Mouse (Mus musculus) lung, embryonic 15.5 days (tissue): ENCODE results near the gene Usp48. TPM values are rescaled to one million over a fixed set of nuclear protein-coding genes. Genes with fewer than 3 reads are reported as not detected.

Source experiments
- ATAC-seq: fragments of 200-750 bp; cut with Nextera tagmentation; 2 replicates; pipeline ENCODE4 v1.8.0; 2017; ENCODE audit warnings: moderate number of reproducible peaks, borderline replicate concordance; ENCODE audit not compliant: low FRiP score, low TSS enrichment; ENCODE audit errors: extremely low read depth
- H3K27ac ChIP-seq: fragments of 300-500 bp; sonication (generic); 2 replicates; pipeline ENCODE4 v1.5.1; 2015; ENCODE audit warnings: moderate library complexity, mild to moderate bottlenecking, inconsistent platforms
- H3K27me3 ChIP-seq: fragments of 300-500 bp; sonication (generic); 2 replicates; pipeline ENCODE4 v1.6.1; 2015; ENCODE audit warnings: inconsistent platforms
- H3K36me3 ChIP-seq: fragments of 300-500 bp; sonication (generic); 2 replicates; pipeline ENCODE4 v1.6.1; 2015; ENCODE audit warnings: inconsistent platforms
- H3K4me1 ChIP-seq: fragments of 300-500 bp; sonication (generic); 2 replicates; pipeline ENCODE4 v1.6.1; 2015; ENCODE audit warnings: inconsistent platforms
- H3K4me2 ChIP-seq: fragments of 300-500 bp; sonication (generic); 2 replicates; pipeline ENCODE4 v1.6.1; 2015; ENCODE audit warnings: inconsistent platforms, mild to moderate bottlenecking, moderate library complexity
- H3K4me3 ChIP-seq: fragments of 300-500 bp; sonication (generic); 2 replicates; pipeline ENCODE4 v1.5.1; 2015; ENCODE audit warnings: mild to moderate bottlenecking, inconsistent platforms
- H3K9ac ChIP-seq: fragments of 300-500 bp; sonication (generic); 2 replicates; pipeline ENCODE4 v1.6.1; 2015; ENCODE audit warnings: inconsistent platforms
- H3K9me3 ChIP-seq: fragments of 300-500 bp; sonication (generic); 2 replicates; pipeline ENCODE4 v1.6.1; 2016; ENCODE audit warnings: inconsistent platforms
- WGBS: fragments of 180-500 bp; shearing (Covaris S2); methylation state at CpG from one replicate; pipeline ENCODE4 v1.1.7; 2015; 5-methylcytosine and 5-hydroxymethylcytosine counted together
- polyA plus RNA-seq: library from polyadenylated mRNA; unstranded; fragments of >200 nt; fragmentation: Nextera tagmentation; extraction: Ambion mirVana; gene quantifications from 2 replicates; pipeline ENCODE4 v1.2.1, GENCODE M21; 2015

The Usp48 gene
- polyA plus RNA-seq, 1 experiment from 2014 or later = 65.8 TPM

- H3K27me3 ChIP-seq = no peaks in the 10 kb centered on the region
- no peaks in the 10 kb centered on the region for H3K9me3 ChIP-seq
- no peak overlapping the region for H3K4me2 ChIP-seq
- no peak overlapping the region for H3K9ac ChIP-seq
- WGBS = 90% methylated on average over 8 of the region's 8 CpGs
- peaks cover 79% of the 10 kb centered on the region for H3K36me3 ChIP-seq
- H3K27ac ChIP-seq = no peak overlapping the region
- H3K4me3 ChIP-seq = no peak overlapping the region
- no peak for ATAC-seq
- H3K4me1 ChIP-seq = no peaks in the 10 kb centered on the region
Measured at GRCm38 (mm10) chr4:137622847-137623246, 29.3 kb downstream of the Usp48 start.

GRCm38 (mm10) chr4:137627476-137628235 is 34.1 kb downstream of the Usp48 start:
- no peak overlapping the region for H3K9ac ChIP-seq
- WGBS = 65% methylated on average over 8 of the region's 8 CpGs
- no peak for ATAC-seq
- no peaks in the 10 kb centered on the region for H3K4me1 ChIP-seq
- H3K27me3 ChIP-seq = no peaks in the 10 kb centered on the region
- no peak overlapping the region for H3K27ac ChIP-seq
- peaks cover 81% of the 10 kb centered on the region for H3K36me3 ChIP-seq
- H3K4me3 ChIP-seq = no peak overlapping the region
- no peak overlapping the region for H3K4me2 ChIP-seq
- H3K9me3 ChIP-seq = no peaks in the 10 kb centered on the region

GRCm38 (mm10) chr4:137628400-137628799 is 34.8 kb downstream of the Usp48 start:
- Histone ChIP-seq H3K4me2 (no peak overlapping the region), H3K9ac (no peak overlapping the region), H3K4me3 (no peak overlapping the region), H3K4me1 (no peaks in the 10 kb centered on the region), H3K27me3 (no peaks in the 10 kb centered on the region), H3K36me3 (peaks cover 81% of the 10 kb centered on the region), H3K27ac (no peak overlapping the region), H3K9me3 (no peaks in the 10 kb centered on the region)
- no peak for ATAC-seq
- 92% methylated on average over 6 of the region's 6 CpGs for WGBS

GRCm38 (mm10) chr4:137629354-137629753 is 35.8 kb downstream of the Usp48 start:
- no peak overlapping the region for H3K4me2 ChIP-seq
- H3K27ac ChIP-seq = no peak overlapping the region
- H3K4me3 ChIP-seq = no peak overlapping the region
- H3K4me1 ChIP-seq = no peaks in the 10 kb centered on the region
- WGBS = 67% methylated on average over 7 of the region's 7 CpGs
- ATAC-seq = no peak
- peaks cover 79% of the 10 kb centered on the region for H3K36me3 ChIP-seq
- H3K9ac ChIP-seq = no peak overlapping the region
- no peaks in the 10 kb centered on the region for H3K27me3 ChIP-seq
- no peaks in the 10 kb centered on the region for H3K9me3 ChIP-seq

DNA sequence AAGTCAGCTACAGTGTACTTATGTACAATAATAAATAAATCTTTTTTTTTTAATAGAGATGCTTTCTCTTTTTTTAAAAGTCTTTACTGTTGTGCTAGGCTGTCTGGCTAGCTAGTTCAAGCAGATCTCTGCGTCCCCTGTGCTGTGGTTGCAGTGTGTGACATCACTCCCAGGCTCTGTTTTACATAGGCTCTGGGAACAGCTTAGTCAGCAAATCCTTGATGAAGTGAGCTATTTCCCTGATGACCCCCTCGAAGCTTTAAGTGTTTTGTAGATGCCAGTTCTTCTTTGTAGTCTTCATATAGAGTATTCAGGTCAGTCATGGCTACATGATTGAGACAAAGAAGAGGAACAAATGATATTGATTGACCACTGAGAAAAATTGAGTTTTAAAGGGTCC is 36.6 kb downstream of the Usp48 start:
- H3K36me3 ChIP-seq = peaks cover 79% of the 10 kb centered on the region
- H3K4me2 ChIP-seq = no peak overlapping the region
- H3K9me3 ChIP-seq = no peaks in the 10 kb centered on the region
- 81% methylated on average over 2 of the region's 2 CpGs for WGBS
- no peak overlapping the region for H3K9ac ChIP-seq
- H3K4me3 ChIP-seq = no peak overlapping the region
- ATAC-seq = no peak
- H3K27me3 ChIP-seq = no peaks in the 10 kb centered on the region
- H3K27ac ChIP-seq = no peak overlapping the region
- no peaks in the 10 kb centered on the region for H3K4me1 ChIP-seq

DNA sequence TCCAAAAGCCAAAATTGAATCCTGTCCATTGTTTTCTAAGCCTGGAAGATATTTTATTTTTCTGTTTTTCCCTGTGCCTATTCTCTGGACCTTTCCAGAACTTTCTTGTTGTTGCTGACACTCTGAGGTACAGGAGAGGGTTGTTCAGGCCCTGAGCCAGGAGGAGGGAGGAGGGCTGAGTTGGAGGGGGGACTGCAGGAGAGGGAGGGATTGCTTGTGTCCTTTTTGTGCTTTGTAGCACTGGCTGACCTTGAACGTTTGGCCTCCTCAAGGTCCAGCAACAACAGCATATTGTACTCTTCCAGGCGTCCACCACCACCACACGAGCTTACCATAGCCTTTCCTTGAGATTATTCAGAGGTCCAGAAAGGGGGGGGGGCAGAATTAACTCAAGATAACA is 38.0 kb downstream of the Usp48 start:
- H3K27me3 ChIP-seq = no peaks in the 10 kb centered on the region
- H3K9me3 ChIP-seq = no peaks in the 10 kb centered on the region
- H3K36me3 ChIP-seq = peaks cover 87% of the 10 kb centered on the region
- H3K27ac ChIP-seq = no peak overlapping the region
- H3K4me1 ChIP-seq = no peaks in the 10 kb centered on the region
- H3K9ac ChIP-seq = no peak overlapping the region
- 76% methylated on average over 3 of the region's 3 CpGs for WGBS
- ATAC-seq = no peak
- H3K4me3 ChIP-seq = no peak overlapping the region
- H3K4me2 ChIP-seq = no peak overlapping the region

- ATAC-seq = no peak
- 81% methylated on average over 4 of the region's 4 CpGs for WGBS
- H3K4me2 ChIP-seq = no peak overlapping the region
Measured at GRCm38 (mm10) chr4:137633394-137633793, 39.8 kb downstream of the Usp48 start.

DNA sequence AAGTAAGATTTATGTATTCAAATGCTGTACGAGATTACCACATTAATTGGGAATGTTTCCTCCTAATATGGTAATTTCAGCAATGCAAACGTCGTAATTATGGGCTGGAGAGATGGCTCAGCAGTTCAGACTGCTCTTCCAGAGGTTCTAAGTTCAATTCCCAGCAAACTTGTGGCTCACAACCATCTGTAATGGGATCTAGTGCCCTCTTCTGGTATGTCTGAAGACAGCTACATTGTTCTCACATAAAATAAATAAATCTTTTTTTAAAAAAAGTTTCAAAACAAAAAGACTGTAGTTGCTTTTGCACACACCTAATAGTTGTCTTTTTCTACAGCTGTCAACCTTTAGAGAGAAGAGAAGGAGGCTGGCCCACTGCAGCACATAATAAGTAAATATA is 43.0 kb downstream of the Usp48 start:
- ATAC-seq = no peak
- Histone ChIP-seq H3K4me2 (no peak overlapping the region), H3K4me1 (no peaks in the 10 kb centered on the region), H3K9ac (no peak overlapping the region), H3K36me3 (peaks cover 85% of the 10 kb centered on the region), H3K27me3 (no peaks in the 10 kb centered on the region), H3K4me3 (no peak overlapping the region), H3K27ac (no peak overlapping the region), H3K9me3 (no peaks in the 10 kb centered on the region)
- 72% methylated on average over 3 of the region's 3 CpGs for WGBS

More at GRCm38 (mm10) chr4:137633394-137633793, 39.8 kb downstream of the Usp48 start:
- Histone ChIP-seq H3K36me3 (peaks cover 89% of the 10 kb centered on the region), H3K4me3 (no peak overlapping the region), H3K27ac (no peak overlapping the region), H3K9me3 (no peaks in the 10 kb centered on the region), H3K27me3 (no peaks in the 10 kb centered on the region), H3K9ac (no peak overlapping the region), H3K4me1 (no peaks in the 10 kb centered on the region)

GRCm38 (mm10) chr4:137641556-137641955 is 48.0 kb downstream of the Usp48 start:
- Histone ChIP-seq H3K9me3 (no peaks in the 10 kb centered on the region), H3K4me2 (no peak overlapping the region), H3K36me3 (peaks cover 75% of the 10 kb centered on the region), H3K27ac (no peak overlapping the region), H3K4me1 (no peaks in the 10 kb centered on the region), H3K4me3 (no peak overlapping the region), H3K9ac (no peak overlapping the region), H3K27me3 (no peaks in the 10 kb centered on the region)
- ATAC-seq = no peak
- WGBS = 69% methylated on average over 5 of the region's 5 CpGs

DNA sequence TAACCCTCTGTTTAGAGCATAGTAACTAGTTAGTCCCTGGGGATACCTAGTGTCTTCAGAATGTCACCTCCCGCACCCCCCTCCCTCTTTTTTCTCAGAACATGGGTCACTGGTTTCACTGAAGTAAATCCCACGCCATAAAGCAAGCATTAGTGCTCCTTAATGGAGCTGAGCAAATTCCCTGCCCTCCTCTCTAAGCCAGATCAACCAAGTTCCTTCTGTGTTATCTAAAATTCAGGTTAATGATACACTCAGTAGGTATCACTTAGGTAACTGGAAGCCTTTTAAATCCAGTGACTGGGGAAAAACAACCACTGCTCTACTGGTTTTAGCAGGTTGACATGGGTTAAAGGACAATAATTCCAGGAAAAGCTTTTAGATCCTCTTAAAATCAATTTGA is 48.5 kb downstream of the Usp48 start:
- Histone ChIP-seq H3K9ac (no peak overlapping the region), H3K27ac (no peak overlapping the region), H3K4me2 (no peak overlapping the region), H3K27me3 (no peaks in the 10 kb centered on the region), H3K36me3 (peaks cover 77% of the 10 kb centered on the region), H3K4me3 (no peak overlapping the region), H3K4me1 (no peaks in the 10 kb centered on the region), H3K9me3 (no peaks in the 10 kb centered on the region)
- 74% methylated on average over 2 of the region's 2 CpGs for WGBS
- no peak for ATAC-seq

DNA sequence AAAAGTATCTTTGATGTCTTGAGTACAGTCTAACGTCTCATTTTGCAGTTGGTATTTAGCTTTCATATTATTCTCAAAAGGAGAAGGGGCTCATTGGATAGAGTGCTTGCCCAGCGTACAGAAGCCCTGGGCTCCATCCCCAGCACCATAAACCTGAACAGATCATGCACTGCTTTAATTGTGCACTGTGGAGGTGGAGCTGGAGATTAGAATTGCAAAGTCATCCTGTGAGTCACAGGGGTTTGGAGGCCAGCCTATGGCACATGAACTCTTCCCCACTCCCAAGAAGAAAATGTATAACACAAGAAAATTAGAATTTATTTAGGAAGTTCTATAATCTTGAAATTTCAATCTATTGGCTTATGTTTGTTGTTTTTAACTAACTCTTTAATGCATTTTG is 49.9 kb downstream of the Usp48 start:
- H3K9ac ChIP-seq = no peak overlapping the region
- no peak overlapping the region for H3K4me3 ChIP-seq
- WGBS = 80% methylated on average over 2 of the region's 2 CpGs
- no peaks in the 10 kb centered on the region for H3K27me3 ChIP-seq
- H3K27ac ChIP-seq = no peak overlapping the region
- H3K4me1 ChIP-seq = no peaks in the 10 kb centered on the region
- H3K4me2 ChIP-seq = no peak overlapping the region
- no peak for ATAC-seq
- H3K9me3 ChIP-seq = no peaks in the 10 kb centered on the region
- H3K36me3 ChIP-seq = peaks cover 75% of the 10 kb centered on the region

DNA sequence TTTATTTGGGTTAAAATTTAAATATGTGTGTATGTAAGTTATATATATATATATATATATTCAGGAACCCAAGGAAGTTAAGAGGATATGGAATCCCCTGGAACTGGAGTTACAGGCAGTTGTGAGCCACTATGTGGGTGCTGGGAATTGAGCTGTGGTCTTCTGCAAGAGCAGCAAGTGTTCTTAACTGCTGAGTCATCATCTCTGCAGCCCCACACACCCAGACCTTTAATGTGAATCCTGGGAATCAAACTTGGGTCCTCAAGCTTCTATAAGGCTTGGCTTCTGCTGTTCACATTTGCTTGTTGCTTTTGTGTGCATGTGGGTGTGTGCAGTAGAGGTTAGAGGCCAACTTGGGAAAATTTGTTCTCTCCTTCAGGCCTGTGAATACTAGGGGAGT is 52.7 kb downstream of the Usp48 start:
- Histone ChIP-seq H3K36me3 (peaks cover 80% of the 10 kb centered on the region), H3K27me3 (no peaks in the 10 kb centered on the region), H3K9me3 (no peaks in the 10 kb centered on the region), H3K9ac (no peak overlapping the region), H3K4me3 (no peak overlapping the region), H3K4me2 (no peak overlapping the region), H3K27ac (no peak overlapping the region), H3K4me1 (no peaks in the 10 kb centered on the region)
- ATAC-seq = no peak

DNA sequence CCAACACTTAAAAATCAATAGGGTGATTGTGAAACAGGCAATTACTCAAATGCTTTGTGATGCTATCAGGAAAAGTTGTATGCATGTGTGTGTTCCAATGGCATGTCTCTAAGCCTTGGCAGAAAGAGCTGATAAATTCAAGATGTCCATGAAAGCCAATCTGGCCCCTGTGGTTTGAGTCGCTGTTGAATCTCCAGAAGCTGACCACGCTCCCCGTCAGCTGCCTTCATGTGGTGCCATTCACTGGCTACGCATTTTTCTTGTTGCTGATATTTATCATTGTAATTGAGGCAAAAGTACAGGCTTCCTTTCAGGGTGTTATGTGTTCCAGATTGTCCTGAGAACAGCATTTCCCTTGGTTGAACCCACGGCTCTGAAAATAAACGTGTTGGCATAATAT is 54.1 kb downstream of the Usp48 start:
- no peak overlapping the region for H3K4me2 ChIP-seq
- no peaks in the 10 kb centered on the region for H3K9me3 ChIP-seq
- no peaks in the 10 kb centered on the region for H3K4me1 ChIP-seq
- WGBS = 88% methylated on average over 6 of the region's 6 CpGs
- ATAC-seq = no peak
- H3K27me3 ChIP-seq = no peaks in the 10 kb centered on the region
- H3K36me3 ChIP-seq = peaks cover 93% of the 10 kb centered on the region
- H3K9ac ChIP-seq = no peak overlapping the region
- no peak overlapping the region for H3K4me3 ChIP-seq
- no peak overlapping the region for H3K27ac ChIP-seq
